Mouse (Mus musculus): ENCODE measurements around the gene Kif5a. TPM values are rescaled to one million over a fixed set of nuclear protein-coding genes. Genes with fewer than 3 reads are reported as not detected.

Kif5a gene
- polyA plus RNA-seq, 1 experiment from 2014 or later, result 47.6 TPM

- ATAC-seq (no peak), DNase-seq (ENCODE audit: low spot score) (no peak)
- H3K4me1 ChIP-seq (ENCODE audit: control insufficient read depth, insufficient read depth, low read length), result peaks cover 9% of the 10 kb centered on the region; the same call in 1 of the 2 replicates
- WGBS, result 13% methylated on average over 20 of the region's 20 CpGs
- no peaks in the 10 kb centered on the region for H3K9me3 ChIP-seq (replicated peaks; ENCODE audit: control insufficient read depth, low read length)
- peak overlapping the region; percentile 25 for H3K4me2 ChIP-seq (ENCODE audit: low read length)
- H3K36me3 ChIP-seq (ENCODE audit: control insufficient read depth, insufficient read depth, low read length), result no peaks in the 10 kb centered on the region
- H3K4me3 ChIP-seq (ENCODE audit: low read depth, low read length), result no peak overlapping the region
- no peak overlapping the region for H3K27ac ChIP-seq (ENCODE audit: low read depth, low read length)
- H3K27me3 ChIP-seq (replicated peaks; ENCODE audit: control insufficient read depth, insufficient read depth, low read length), result peaks cover 26% of the 10 kb centered on the region
- H3K9ac ChIP-seq (ENCODE audit: low read length), result peak overlapping the region; percentile 2
Observed at GRCm38 (mm10) chr10:127183759-127184158, 79.4 kb downstream of the Kif5a start.

GRCm38 (mm10) chr10:127182624-127183023 lies 80.5 kb downstream of the Kif5a start:
- 83% methylated on average over 4 of the region's 4 CpGs for WGBS
- Histone ChIP-seq H3K9ac (ENCODE audit: low read length) (no peak overlapping the region), H3K9me3 (replicated peaks; ENCODE audit: control insufficient read depth, low read length) (no peaks in the 10 kb centered on the region), H3K4me3 (ENCODE audit: low read depth, low read length) (no peak overlapping the region), H3K4me2 (ENCODE audit: low read length) (no peak overlapping the region), H3K36me3 (ENCODE audit: control insufficient read depth, insufficient read depth, low read length) (no peaks in the 10 kb centered on the region), H3K27ac (ENCODE audit: low read depth, low read length) (no peak overlapping the region), H3K4me1 (ENCODE audit: control insufficient read depth, insufficient read depth, low read length) (peaks cover 13% of the 10 kb centered on the region), H3K27me3 (replicated peaks; ENCODE audit: control insufficient read depth, insufficient read depth, low read length) (peaks cover 36% of the 10 kb centered on the region)
- no peak for ATAC-seq
- no peak for DNase-seq (ENCODE audit: low spot score)

- H3K4me3 ChIP-seq (ENCODE audit: low read depth, low read length), result no peak overlapping the region
- 62% methylated on average over 6 of the region's 6 CpGs for whole genome bisulfite sequencing
- H3K9ac ChIP-seq (ENCODE audit: low read length), result no peak overlapping the region
- no peak for DNase-seq (ENCODE audit: low spot score)
- no peak overlapping the region for H3K4me2 ChIP-seq (ENCODE audit: low read length)
- H3K9me3 ChIP-seq (replicated peaks; ENCODE audit: control insufficient read depth, low read length), result no peaks in the 10 kb centered on the region
- no peak for ATAC-seq
- H3K36me3 ChIP-seq (ENCODE audit: control insufficient read depth, insufficient read depth, low read length), result no peaks in the 10 kb centered on the region
- H3K27me3 ChIP-seq (replicated peaks; ENCODE audit: control insufficient read depth, insufficient read depth, low read length), result peaks cover 43% of the 10 kb centered on the region
- peaks cover 9% of the 10 kb centered on the region for H3K4me1 ChIP-seq (ENCODE audit: control insufficient read depth, insufficient read depth, low read length)
- no peak overlapping the region for H3K27ac ChIP-seq (ENCODE audit: low read depth, low read length)
Observed at GRCm38 (mm10) chr10:127181566-127181965, 81.6 kb downstream of the Kif5a start.

- no peak overlapping the region for H3K4me2 ChIP-seq (ENCODE audit: low read length)
- no peaks in the 10 kb centered on the region for H3K36me3 ChIP-seq (ENCODE audit: control insufficient read depth, insufficient read depth, low read length)
- H3K9ac ChIP-seq (ENCODE audit: low read length), result no peak overlapping the region
- H3K4me3 ChIP-seq (ENCODE audit: low read depth, low read length), result no peak overlapping the region
- DNase-seq (ENCODE audit: low spot score), result no peak
- WGBS, result 15% methylated on average over 3 of the region's 3 CpGs
- no peak overlapping the region for H3K27ac ChIP-seq (ENCODE audit: low read depth, low read length)
- ATAC-seq, result no peak
- H3K27me3 ChIP-seq (replicated peaks; ENCODE audit: control insufficient read depth, insufficient read depth, low read length), result peaks cover 50% of the 10 kb centered on the region
- peaks cover 9% of the 10 kb centered on the region for H3K4me1 ChIP-seq (ENCODE audit: control insufficient read depth, insufficient read depth, low read length)
- H3K9me3 ChIP-seq (replicated peaks; ENCODE audit: control insufficient read depth, low read length), result no peaks in the 10 kb centered on the region
Observed at GRCm38 (mm10) chr10:127180695-127181047, 82.5 kb downstream of the Kif5a start.

- peaks cover 9% of the 10 kb centered on the region for H3K4me1 ChIP-seq (ENCODE audit: control insufficient read depth, insufficient read depth, low read length)
- peaks cover 50% of the 10 kb centered on the region for H3K27me3 ChIP-seq (replicated peaks; ENCODE audit: control insufficient read depth, insufficient read depth, low read length)
- DNase-seq (ENCODE audit: low spot score) (peak; percentile 53), ATAC-seq (peak; percentile 43; the same call in 1 of the 2 replicates)
- no peak within 1 kb of the TSS for H3K4me3 ChIP-seq (ENCODE audit: low read depth, low read length)
- peak within 1 kb of the TSS; percentile 39 for H3K4me2 ChIP-seq (ENCODE audit: low read length)
- H3K36me3 ChIP-seq (ENCODE audit: control insufficient read depth, insufficient read depth, low read length), result no peaks in the 10 kb centered on the region
- WGBS, result 1% methylated on average over 34 of the region's 34 CpGs
- H3K27ac ChIP-seq (ENCODE audit: low read depth, low read length), result no peak within 1 kb of the TSS
- no peaks in the 10 kb centered on the region for H3K9me3 ChIP-seq (replicated peaks; ENCODE audit: control insufficient read depth, low read length)
- H3K9ac ChIP-seq (ENCODE audit: low read length), result no peak within 1 kb of the TSS
Observed at GRCm38 (mm10) chr10:127179871-127180694, 83.1 kb downstream of the Kif5a start, which contains the start of gene Slc26a10. TSS of gene Slc26a10 (minus strand) at chr10:127180645.

GRCm38 (mm10) chr10:127178286-127179027 lies 84.7 kb downstream of the Kif5a start:
- 3% methylated on average over 41 of the region's 41 CpGs for WGBS
- no peaks in the 10 kb centered on the region for H3K36me3 ChIP-seq (ENCODE audit: control insufficient read depth, insufficient read depth, low read length)
- peaks cover 9% of the 10 kb centered on the region for H3K4me1 ChIP-seq (ENCODE audit: control insufficient read depth, insufficient read depth, low read length)
- peaks cover 50% of the 10 kb centered on the region for H3K27me3 ChIP-seq (replicated peaks; ENCODE audit: control insufficient read depth, insufficient read depth, low read length)
- H3K9me3 ChIP-seq (replicated peaks; ENCODE audit: control insufficient read depth, low read length), result no peaks in the 10 kb centered on the region
- DNase-seq (ENCODE audit: low spot score), result no peak
- H3K27ac ChIP-seq (ENCODE audit: low read depth, low read length), result no peak overlapping the region
- H3K9ac ChIP-seq (ENCODE audit: low read length), result no peak overlapping the region
- peak overlapping the region; percentile 20 for H3K4me3 ChIP-seq (ENCODE audit: low read depth, low read length)
- no peak for ATAC-seq
- H3K4me2 ChIP-seq (ENCODE audit: low read length), result peak overlapping the region; percentile 41

GRCm38 (mm10) chr10:127177719-127178118 lies 85.4 kb downstream of the Kif5a start:
- peak; percentile 67 for ATAC-seq
- no peak overlapping the region for H3K9ac ChIP-seq (ENCODE audit: low read length)
- no peaks in the 10 kb centered on the region for H3K36me3 ChIP-seq (ENCODE audit: control insufficient read depth, insufficient read depth, low read length)
- peak overlapping the region; percentile 20 for H3K4me3 ChIP-seq (ENCODE audit: low read depth, low read length)
- peaks cover 9% of the 10 kb centered on the region for H3K4me1 ChIP-seq (ENCODE audit: control insufficient read depth, insufficient read depth, low read length)
- 1% methylated on average over 23 of the region's 23 CpGs for WGBS
- H3K27me3 ChIP-seq (replicated peaks; ENCODE audit: control insufficient read depth, insufficient read depth, low read length), result peaks cover 50% of the 10 kb centered on the region
- peak overlapping the region; percentile 41 for H3K4me2 ChIP-seq (ENCODE audit: low read length)
- peak; percentile 91 for DNase-seq (ENCODE audit: low spot score)
- H3K27ac ChIP-seq (ENCODE audit: low read depth, low read length), result no peak overlapping the region
- no peaks in the 10 kb centered on the region for H3K9me3 ChIP-seq (replicated peaks; ENCODE audit: control insufficient read depth, low read length)

- peak overlapping the region; percentile 41; the same call in 1 of the 2 replicates for H3K4me2 ChIP-seq (ENCODE audit: low read length)
- H3K27ac ChIP-seq (ENCODE audit: low read depth, low read length), result no peak overlapping the region
- no peak overlapping the region for H3K4me3 ChIP-seq (ENCODE audit: low read depth, low read length)
- peaks cover 9% of the 10 kb centered on the region for H3K4me1 ChIP-seq (ENCODE audit: control insufficient read depth, insufficient read depth, low read length)
- no peaks in the 10 kb centered on the region for H3K9me3 ChIP-seq (replicated peaks; ENCODE audit: control insufficient read depth, low read length)
- peaks cover 1% of the 10 kb centered on the region; the same call in 1 of the 2 replicates for H3K36me3 ChIP-seq (ENCODE audit: control insufficient read depth, insufficient read depth, low read length)
- H3K9ac ChIP-seq (ENCODE audit: low read length), result no peak overlapping the region
- no peak for DNase-seq (ENCODE audit: low spot score)
- 19% methylated on average over 9 of the region's 9 CpGs for WGBS
- peaks cover 52% of the 10 kb centered on the region for H3K27me3 ChIP-seq (replicated peaks; ENCODE audit: control insufficient read depth, insufficient read depth, low read length)
- 0 out of 2 replicates have a peak, but pooled peaks have one; percentile 8 for ATAC-seq
Observed at GRCm38 (mm10) chr10:127177235-127177634, 85.9 kb downstream of the Kif5a start.

All from forebrain, embryonic 14.5 days (tissue).